Mouse (Mus musculus) embryonic facial prominence, embryonic 14.5 days (tissue): ENCODE measurements at regions not wholly inside any gene's neighbourhood (a gene's known extent, or its start where the extent isn't known, plus 50 kb on each side); places are given as distances from the start of the nearest gene placed in this dataset.
A peak's percentile ranks its signal among the peaks of the same experiment; 100 is the strongest.

Source experiments
- ATAC-seq: fragments of 200-750 bp; cut with Nextera tagmentation; 2 replicates; pipeline ENCODE4 v1.8.0; 2017; ENCODE audit warnings: low read depth, moderate number of reproducible peaks, moderate TSS enrichment
- DNase-seq: peaks from one replicate; pipeline ENCODE4 v3.0.0-alpha.2; 2015; ENCODE audit warnings: low spot score
- H3K27ac ChIP-seq: fragments of 300-500 bp; sonication (generic); replicated peaks from 2 replicates; pipeline ENCODE4 v1.5.1; 2014; ENCODE audit warnings: low read depth, mild to moderate bottlenecking, low read length, moderate library complexity
- H3K27me3 ChIP-seq: fragments of 300-500 bp; sonication (generic); replicated peaks from 2 replicates; pipeline ENCODE4 v1.6.1; 2014; ENCODE audit warnings: low read length; ENCODE audit not compliant: control insufficient read depth, insufficient read depth
- H3K36me3 ChIP-seq: fragments of 300-500 bp; sonication (generic); 2 replicates; pipeline ENCODE4 v1.6.1; 2014; ENCODE audit warnings: low read length, mixed read lengths; ENCODE audit not compliant: control insufficient read depth, insufficient read depth
- H3K4me1 ChIP-seq: fragments of 300-500 bp; sonication (generic); 2 replicates; pipeline ENCODE4 v1.6.1; 2014; ENCODE audit warnings: antibody characterized with exemption, low read length; ENCODE audit not compliant: control insufficient read depth, insufficient read depth
- H3K4me2 ChIP-seq: fragments of 300-500 bp; sonication (generic); 2 replicates; pipeline ENCODE4 v1.6.1; 2014; ENCODE audit warnings: low read depth, mild to moderate bottlenecking, low read length, moderate library complexity, mixed read lengths
- H3K4me3 ChIP-seq: fragments of 300-500 bp; sonication (generic); 2 replicates; pipeline ENCODE4 v1.5.1; 2014; ENCODE audit warnings: low read depth, mild to moderate bottlenecking, low read length
- H3K9ac ChIP-seq: fragments of 300-500 bp; sonication (generic); 2 replicates; pipeline ENCODE4 v1.6.1; 2014; ENCODE audit warnings: low read depth, mild to moderate bottlenecking, low read length, moderate library complexity, mixed read lengths
- H3K9me3 ChIP-seq: fragments of 300-500 bp; sonication (generic); 2 replicates; pipeline ENCODE4 v1.6.1; 2016; ENCODE audit warnings: low read length; ENCODE audit not compliant: control insufficient read depth
- WGBS: fragments of 180-500 bp; shearing (Covaris S2); extraction: QIAGEN DNeasy Blood & Tissue Kit; methylation state at CpG from one replicate; pipeline ENCODE4 v1.1.7; 2014; 5-methylcytosine and 5-hydroxymethylcytosine counted together

DNA sequence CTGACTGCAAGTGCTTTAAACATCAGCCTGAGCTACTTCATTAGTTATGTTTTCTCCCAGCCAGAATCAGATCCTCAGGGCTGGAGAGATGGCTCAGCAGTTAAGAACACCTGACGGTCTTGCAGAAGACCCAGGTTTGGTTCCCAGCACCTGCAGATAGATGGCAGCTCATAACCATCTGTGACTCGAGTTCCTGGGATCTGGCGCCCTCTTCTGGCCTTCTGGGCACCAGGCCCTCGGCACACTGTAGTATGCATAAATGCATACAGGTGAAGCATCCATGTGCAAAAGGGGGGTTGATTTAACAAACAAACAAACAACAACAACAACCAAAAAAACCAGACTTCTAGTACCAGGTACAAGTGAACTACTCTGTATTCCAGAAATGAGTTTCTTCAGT, 297.7 kb upstream of the Tgfbr2 start:
- no peak for ATAC-seq

DNA sequence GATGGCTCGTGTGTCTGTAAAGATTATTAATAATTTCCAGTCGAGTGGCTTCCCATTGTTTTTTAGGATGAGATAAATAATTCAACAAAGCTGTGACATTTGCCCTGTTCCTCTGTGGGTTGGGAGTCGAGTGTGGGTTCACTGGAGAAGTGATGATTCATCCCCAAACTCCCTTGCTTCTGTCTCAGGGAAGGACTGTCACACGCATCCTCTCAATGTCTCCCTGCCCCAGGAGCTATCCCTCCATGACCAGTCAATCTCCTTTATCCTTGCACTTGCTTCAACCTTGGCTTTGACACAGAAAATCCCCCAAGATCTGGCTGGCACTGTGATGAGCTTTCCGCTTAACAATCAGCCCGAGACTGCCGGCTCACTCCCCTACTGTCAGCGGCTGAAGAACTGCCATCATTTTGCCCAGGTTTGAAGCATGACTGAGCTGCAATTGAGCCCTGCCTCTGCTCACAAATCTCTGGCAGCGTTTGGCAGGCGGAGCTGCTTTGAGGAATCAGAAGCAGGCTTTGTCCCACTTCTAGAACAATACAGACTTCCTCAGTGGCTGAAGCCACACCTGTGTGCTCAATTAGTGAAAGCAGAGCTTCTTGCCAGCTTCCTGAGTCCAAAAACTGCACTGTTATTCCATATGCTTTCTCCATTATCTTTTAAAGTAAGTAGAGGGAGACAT, 293.6 kb upstream of the Tgfbr2 start:
- H3K27ac ChIP-seq = no peak overlapping the region
- DNase-seq (peak; percentile 78), ATAC-seq (peak; percentile 37; the same call in 1 of the 2 replicates)
- no peaks in the 10 kb centered on the region for H3K36me3 ChIP-seq
- H3K4me2 ChIP-seq = no peak overlapping the region
- peaks cover 4% of the 10 kb centered on the region; the same call in 1 of the 2 replicates for H3K4me1 ChIP-seq
- no peak overlapping the region for H3K4me3 ChIP-seq
- WGBS = 43% methylated on average over 10 of the region's 10 CpGs
- no peak overlapping the region for H3K9ac ChIP-seq
- peaks cover 4% of the 10 kb centered on the region; the same call in 1 of the 2 replicates for H3K9me3 ChIP-seq
- H3K27me3 ChIP-seq = no peaks in the 10 kb centered on the region

More for the DNA sequence above, 297.7 kb upstream of the Tgfbr2 start:
- Histone ChIP-seq H3K4me2 (no peak overlapping the region), H3K9ac (no peak overlapping the region), H3K27ac (no peak overlapping the region), H3K4me1 (peaks cover 4% of the 10 kb centered on the region; the same call in 1 of the 2 replicates), H3K27me3 (no peaks in the 10 kb centered on the region), H3K36me3 (no peaks in the 10 kb centered on the region), H3K4me3 (no peak overlapping the region), H3K9me3 (peaks cover 4% of the 10 kb centered on the region; the same call in 1 of the 2 replicates)
- no peak for DNase-seq
- WGBS = 74% methylated on average over 4 of the region's 4 CpGs

DNA sequence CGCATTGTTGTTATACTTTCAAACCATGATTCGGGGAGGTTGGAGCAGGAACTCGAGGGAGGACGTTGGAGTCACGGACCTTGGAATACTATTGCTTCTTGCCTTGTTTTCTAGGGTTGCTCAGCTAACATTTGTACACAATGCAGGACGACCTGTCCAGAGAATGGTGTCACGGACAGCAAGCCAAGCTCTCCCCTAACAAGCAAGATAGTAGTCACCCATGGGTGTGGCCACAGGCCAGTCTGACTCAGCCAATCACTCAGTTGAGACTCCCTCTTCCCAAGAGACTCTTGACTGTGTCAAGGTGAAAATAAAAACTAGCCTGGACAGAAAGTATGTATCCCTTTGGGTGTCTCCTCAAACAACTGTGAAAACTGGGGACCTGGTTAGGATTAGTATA, 291.2 kb upstream of the Tgfbr2 start:
- WGBS = 88% methylated on average over 7 of the region's 7 CpGs
- H3K9me3 ChIP-seq = no peaks in the 10 kb centered on the region
- H3K9ac ChIP-seq = no peak overlapping the region
- no peak overlapping the region for H3K4me3 ChIP-seq
- DNase-seq (no peak), ATAC-seq (no peak)
- no peak overlapping the region for H3K27ac ChIP-seq
- no peaks in the 10 kb centered on the region for H3K36me3 ChIP-seq
- H3K4me2 ChIP-seq = no peak overlapping the region
- H3K27me3 ChIP-seq = no peaks in the 10 kb centered on the region
- H3K4me1 ChIP-seq = peaks cover 4% of the 10 kb centered on the region; the same call in 1 of the 2 replicates

DNA sequence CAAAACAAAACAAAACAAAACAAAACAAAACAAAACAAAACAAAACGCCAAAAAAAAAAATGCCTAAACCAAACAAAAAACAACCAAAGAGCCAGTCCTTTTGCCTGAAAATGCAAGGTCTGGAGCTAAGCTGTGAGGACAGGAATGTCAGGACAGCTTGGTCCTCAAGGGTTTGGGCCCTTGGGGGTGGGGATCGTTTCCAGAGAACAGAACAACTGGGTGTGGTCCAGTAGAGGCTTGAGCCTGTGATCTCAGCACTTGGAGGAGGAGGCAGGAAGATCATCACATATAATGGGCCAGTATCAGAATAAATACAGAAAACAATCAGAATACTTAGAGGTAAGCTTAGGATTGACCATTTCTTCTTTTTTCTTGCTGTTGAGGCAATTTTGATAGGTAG, 289.5 kb upstream of the Tgfbr2 start:
- no peaks in the 10 kb centered on the region for H3K9me3 ChIP-seq
- no peaks in the 10 kb centered on the region for H3K36me3 ChIP-seq
- ATAC-seq (no peak), DNase-seq (no peak)
- no peak overlapping the region for H3K4me2 ChIP-seq
- no peaks in the 10 kb centered on the region for H3K27me3 ChIP-seq
- no peak overlapping the region for H3K9ac ChIP-seq
- no peak overlapping the region for H3K4me3 ChIP-seq
- H3K27ac ChIP-seq = no peak overlapping the region
- peaks cover 4% of the 10 kb centered on the region; the same call in 1 of the 2 replicates for H3K4me1 ChIP-seq
- 56% methylated on average over 2 of the region's 2 CpGs for WGBS

DNA sequence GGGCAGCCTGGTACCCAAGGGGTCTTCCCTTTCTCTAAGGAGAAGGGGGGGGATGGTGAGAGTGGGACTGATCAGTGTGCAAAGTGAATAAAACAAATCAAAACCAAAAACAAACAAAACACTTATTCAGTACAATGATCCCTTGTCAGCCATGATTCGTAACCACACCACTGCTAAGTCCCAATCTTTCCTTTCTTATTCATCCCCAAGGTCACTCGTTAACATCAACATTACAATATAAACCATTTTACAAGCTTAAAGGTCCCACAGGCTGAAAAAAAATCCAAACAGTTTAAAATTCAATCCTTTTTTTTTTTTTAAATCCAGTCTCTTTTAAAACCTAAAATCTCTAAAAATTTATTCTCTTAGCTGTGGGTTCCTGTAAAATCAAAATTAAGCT, 287.1 kb upstream of the Tgfbr2 start:
- Histone ChIP-seq H3K36me3 (no peaks in the 10 kb centered on the region), H3K9me3 (no peaks in the 10 kb centered on the region), H3K27ac (no peak overlapping the region), H3K4me3 (no peak overlapping the region), H3K27me3 (no peaks in the 10 kb centered on the region), H3K9ac (no peak overlapping the region), H3K4me1 (no peaks in the 10 kb centered on the region), H3K4me2 (no peak overlapping the region)
- 86% methylated on average over 2 of the region's 2 CpGs for WGBS
- ATAC-seq (no peak), DNase-seq (no peak)

DNA sequence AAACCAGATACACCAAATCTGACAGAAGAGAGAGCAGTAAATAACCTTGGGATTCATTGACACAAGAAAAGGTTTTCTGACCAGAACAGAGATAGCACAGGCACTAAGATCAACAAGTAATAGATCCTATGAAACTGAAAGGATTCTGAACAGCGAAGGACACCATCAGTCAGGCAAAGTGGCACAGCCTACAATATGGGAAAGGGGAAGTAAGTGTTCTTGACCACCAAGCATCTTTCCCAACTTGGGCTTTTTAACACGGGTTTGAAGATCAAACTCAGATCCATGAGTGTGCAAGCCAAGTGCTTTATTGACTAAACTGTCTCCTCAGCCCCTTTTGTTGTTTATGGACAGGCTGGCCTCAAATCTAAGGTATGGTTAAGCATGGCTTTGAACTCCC, 284.9 kb upstream of the Tgfbr2 start:
- DNase-seq = no peak
- 86% methylated on average over 2 of the region's 2 CpGs for WGBS
- H3K9ac ChIP-seq = no peak overlapping the region
- H3K36me3 ChIP-seq = no peaks in the 10 kb centered on the region
- no peaks in the 10 kb centered on the region for H3K4me1 ChIP-seq
- no peaks in the 10 kb centered on the region for H3K27me3 ChIP-seq
- H3K27ac ChIP-seq = no peak overlapping the region
- ATAC-seq = no peak
- H3K9me3 ChIP-seq = no peaks in the 10 kb centered on the region
- H3K4me2 ChIP-seq = no peak overlapping the region
- no peak overlapping the region for H3K4me3 ChIP-seq

DNA sequence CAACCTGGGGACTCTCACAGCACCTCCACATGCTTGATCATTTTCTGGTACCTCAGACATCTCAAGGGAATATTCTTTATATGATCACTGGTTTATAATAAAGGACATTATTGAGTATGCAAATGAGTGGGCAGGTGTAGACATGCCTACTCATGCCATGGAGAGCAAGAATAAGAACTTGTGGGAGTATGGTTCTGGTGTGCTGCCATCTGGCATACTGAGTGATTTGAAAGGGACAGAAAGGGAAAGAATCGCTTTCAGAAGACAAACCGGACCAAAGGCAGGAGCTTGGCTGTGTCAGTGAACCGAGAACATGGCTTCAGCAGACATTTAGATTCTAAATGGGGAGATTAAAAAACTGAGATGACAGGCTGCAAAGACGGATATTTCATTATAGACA, 276.9 kb upstream of the Tgfbr2 start:
- no peak for ATAC-seq
- no peak for DNase-seq
- H3K9ac ChIP-seq = no peak overlapping the region
- no peaks in the 10 kb centered on the region for H3K36me3 ChIP-seq
- WGBS = 77% methylated on average over 4 of the region's 4 CpGs
- H3K4me3 ChIP-seq = no peak overlapping the region
- no peaks in the 10 kb centered on the region for H3K27me3 ChIP-seq
- H3K4me1 ChIP-seq = no peaks in the 10 kb centered on the region
- H3K4me2 ChIP-seq = no peak overlapping the region
- no peaks in the 10 kb centered on the region for H3K9me3 ChIP-seq
- no peak overlapping the region for H3K27ac ChIP-seq

DNA sequence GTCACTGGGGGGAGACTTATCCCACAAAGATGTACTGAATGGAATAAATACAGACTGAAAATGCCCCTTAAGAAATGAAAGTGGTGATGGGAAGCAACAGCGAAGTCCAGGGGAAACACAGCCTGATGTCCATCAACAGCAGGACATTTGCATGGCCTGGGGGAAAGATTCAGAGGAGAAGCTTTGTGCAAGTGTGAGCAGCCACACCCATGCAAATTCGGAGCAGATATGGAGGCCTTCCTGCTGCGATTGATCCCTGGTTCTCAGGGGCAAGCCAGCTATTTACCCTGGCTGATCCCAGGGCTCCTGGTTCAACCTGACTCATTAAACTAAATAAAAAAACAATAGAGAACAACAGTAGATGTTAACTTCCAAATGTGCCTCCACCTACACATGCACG, 275.7 kb upstream of the Tgfbr2 start:
- 0 out of 2 replicates have a peak, but pooled peaks cover 4% of the 10 kb centered on the region for H3K9me3 ChIP-seq
- WGBS = 82% methylated on average over 4 of the region's 4 CpGs
- H3K4me2 ChIP-seq = no peak overlapping the region
- no peaks in the 10 kb centered on the region for H3K4me1 ChIP-seq
- H3K9ac ChIP-seq = no peak overlapping the region
- no peak overlapping the region for H3K4me3 ChIP-seq
- H3K27me3 ChIP-seq = no peaks in the 10 kb centered on the region
- ATAC-seq = no peak
- H3K27ac ChIP-seq = no peak overlapping the region
- DNase-seq = no peak
- H3K36me3 ChIP-seq = no peaks in the 10 kb centered on the region

DNA sequence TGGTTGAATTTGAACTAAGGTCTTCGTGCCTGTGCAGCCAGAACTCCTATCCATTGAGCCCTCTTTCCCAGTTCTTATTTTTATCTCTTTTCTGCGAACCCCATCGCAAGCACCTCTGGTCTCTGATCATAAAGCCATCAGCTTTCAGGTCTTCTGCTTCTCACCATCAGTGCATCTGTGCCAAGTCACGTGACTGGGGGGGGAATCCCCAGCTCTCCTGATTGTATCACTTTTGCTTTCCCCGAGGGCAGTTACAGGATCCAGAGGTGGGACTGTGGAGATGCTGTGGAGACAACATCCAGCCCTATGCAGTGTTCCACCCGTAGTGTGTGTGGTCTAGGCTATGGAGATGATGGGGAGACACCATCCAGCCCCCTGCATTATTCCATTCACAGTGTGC, 272.6 kb upstream of the Tgfbr2 start:
- H3K4me1 ChIP-seq = no peaks in the 10 kb centered on the region
- 85% methylated on average over 6 of the region's 6 CpGs for WGBS
- ATAC-seq (no peak), DNase-seq (no peak)
- no peak overlapping the region for H3K4me2 ChIP-seq
- no peak overlapping the region for H3K4me3 ChIP-seq
- H3K9ac ChIP-seq = no peak overlapping the region
- no peak overlapping the region for H3K27ac ChIP-seq
- H3K9me3 ChIP-seq = 0 out of 2 replicates have a peak, but pooled peaks cover 4% of the 10 kb centered on the region
- no peaks in the 10 kb centered on the region for H3K36me3 ChIP-seq
- no peaks in the 10 kb centered on the region for H3K27me3 ChIP-seq
